Mouse (Mus musculus): ENCODE measurements around the gene Fstl4. TPM values are rescaled to one million over a fixed set of nuclear protein-coding genes. Genes with fewer than 3 reads are reported as not detected.

Gene Fstl4
- total and polyA plus RNA-seq, 2 experiments from 2014 or later: 7.4 to 8.1 TPM

GRCm38 (mm10) chr11:53032336-53032735, 267.9 kb downstream of the Fstl4 start:
- Histone ChIP-seq H3K27ac (ENCODE audit: low read depth, low read length) (no peak overlapping the region), H3K36me3 (ENCODE audit: insufficient read depth) (no peaks in the 10 kb centered on the region), H3K9ac (no peak overlapping the region), H3K4me3 (ENCODE audit: low read depth, low read length) (no peak overlapping the region), H3K9me3 (ENCODE audit: low read length) (no peaks in the 10 kb centered on the region), H3K27me3 (ENCODE audit: insufficient read depth, low read length) (no peaks in the 10 kb centered on the region), H3K4me2 (ENCODE audit: low read depth) (no peak overlapping the region), H3K4me1 (ENCODE audit: insufficient read depth) (no peaks in the 10 kb centered on the region)
- WGBS: 25% methylated on average over 4 of the region's 4 CpGs
- ATAC-seq (peak; percentile 64; the same call in 1 of the 2 replicates), DNase-seq (peak; percentile 85)
- TF ChIP-seq CTCF (IDR thresholded peaks at IDR 0.05; ENCODE audit: low read depth): peak; percentile 94

GRCm38 (mm10) chr11:53035414-53035813, 271.0 kb downstream of the Fstl4 start:
- Histone ChIP-seq H3K36me3 (ENCODE audit: insufficient read depth) (no peaks in the 10 kb centered on the region), H3K27me3 (ENCODE audit: insufficient read depth, low read length) (no peaks in the 10 kb centered on the region), H3K4me2 (ENCODE audit: low read depth) (no peak overlapping the region), H3K4me1 (ENCODE audit: insufficient read depth) (no peaks in the 10 kb centered on the region), H3K9ac (no peak overlapping the region), H3K27ac (ENCODE audit: low read depth, low read length) (no peak overlapping the region), H3K4me3 (ENCODE audit: low read depth, low read length) (no peak overlapping the region), H3K9me3 (ENCODE audit: low read length) (no peaks in the 10 kb centered on the region)
- WGBS: 65% methylated on average over 7 of the region's 7 CpGs
- ATAC-seq: no peak
- DNase-seq: peak; percentile 15
- no peak for TF ChIP-seq CTCF (IDR thresholded peaks at IDR 0.05; ENCODE audit: low read depth)

DNA sequence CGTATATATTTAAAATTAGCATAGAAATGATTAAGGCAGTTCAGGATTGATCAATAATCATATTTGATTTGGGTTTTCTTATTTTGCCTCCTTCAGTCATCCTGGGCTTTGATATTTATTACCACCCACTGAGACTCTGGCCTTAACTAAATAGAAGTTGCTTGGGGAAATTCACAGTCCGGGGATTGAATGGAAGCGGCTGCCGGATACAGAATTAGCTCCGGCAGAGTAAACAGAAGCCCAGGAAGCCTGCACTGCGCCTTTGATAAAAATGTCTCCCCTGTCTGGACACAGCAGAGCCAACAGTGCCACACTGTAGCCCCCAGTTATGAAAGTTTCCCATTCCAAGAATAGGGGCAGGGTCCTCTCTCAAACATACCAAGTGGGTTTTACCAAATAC, 282.4 kb downstream of the Fstl4 start:
- 19% methylated on average over 6 of the region's 6 CpGs for WGBS
- Histone ChIP-seq H3K9me3 (ENCODE audit: low read length) (no peaks in the 10 kb centered on the region), H3K27me3 (ENCODE audit: insufficient read depth, low read length) (no peaks in the 10 kb centered on the region), H3K4me3 (ENCODE audit: low read depth, low read length) (no peak overlapping the region), H3K27ac (ENCODE audit: low read depth, low read length) (no peak overlapping the region), H3K4me1 (ENCODE audit: insufficient read depth) (no peaks in the 10 kb centered on the region), H3K36me3 (ENCODE audit: insufficient read depth) (no peaks in the 10 kb centered on the region), H3K4me2 (ENCODE audit: low read depth) (no peak overlapping the region), H3K9ac (no peak overlapping the region)
- no peak for ATAC-seq
- no peak for DNase-seq
- no peak for TF ChIP-seq CTCF (IDR thresholded peaks at IDR 0.05; ENCODE audit: low read depth)

DNA sequence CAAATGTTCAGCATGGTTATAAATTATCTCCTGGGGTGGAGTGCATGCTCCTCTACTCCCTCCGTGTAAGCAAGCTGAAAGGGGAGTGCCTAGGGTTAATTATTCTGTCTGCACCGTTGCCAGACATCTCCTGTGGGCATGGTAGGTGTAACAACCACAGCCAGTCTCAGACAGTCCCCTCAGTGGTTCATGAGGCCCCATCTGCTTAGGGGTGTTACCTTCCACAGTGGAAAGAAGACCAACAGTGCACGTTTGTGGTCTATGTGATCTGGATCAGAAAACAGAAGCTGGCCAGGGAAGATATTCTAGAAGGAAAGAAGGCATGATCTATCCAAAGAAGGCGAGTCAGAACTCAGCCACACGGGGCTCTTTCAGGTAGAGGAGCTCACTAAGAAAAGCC, 289.7 kb downstream of the Fstl4 start:
- no peaks in the 10 kb centered on the region for H3K36me3 ChIP-seq (ENCODE audit: insufficient read depth)
- H3K27me3 ChIP-seq (ENCODE audit: insufficient read depth, low read length): no peaks in the 10 kb centered on the region
- TF ChIP-seq CTCF (IDR thresholded peaks at IDR 0.05; ENCODE audit: low read depth): no peak
- H3K27ac ChIP-seq (ENCODE audit: low read depth, low read length): no peak overlapping the region
- H3K4me3 ChIP-seq (ENCODE audit: low read depth, low read length): no peak overlapping the region
- H3K4me2 ChIP-seq (ENCODE audit: low read depth): no peak overlapping the region
- 65% methylated on average over 5 of the region's 5 CpGs for WGBS
- H3K9ac ChIP-seq: no peak overlapping the region
- ATAC-seq: no peak
- no peaks in the 10 kb centered on the region for H3K9me3 ChIP-seq (ENCODE audit: low read length)
- no peaks in the 10 kb centered on the region for H3K4me1 ChIP-seq (ENCODE audit: insufficient read depth)
- DNase-seq: no peak

- Histone ChIP-seq H3K9ac (no peak overlapping the region), H3K27ac (ENCODE audit: low read depth, low read length) (no peak overlapping the region), H3K36me3 (ENCODE audit: insufficient read depth) (no peaks in the 10 kb centered on the region), H3K9me3 (ENCODE audit: low read length) (no peaks in the 10 kb centered on the region), H3K4me3 (ENCODE audit: low read depth, low read length) (no peak overlapping the region), H3K4me1 (ENCODE audit: insufficient read depth) (no peaks in the 10 kb centered on the region), H3K27me3 (ENCODE audit: insufficient read depth, low read length) (no peaks in the 10 kb centered on the region), H3K4me2 (ENCODE audit: low read depth) (no peak overlapping the region)
- TF ChIP-seq CTCF (IDR thresholded peaks at IDR 0.05; ENCODE audit: low read depth): no peak
- DNase-seq (no peak), ATAC-seq (no peak)
- 82% methylated on average over 6 of the region's 6 CpGs for WGBS
Observed at GRCm38 (mm10) chr11:53055896-53056295, 291.5 kb downstream of the Fstl4 start.

DNA sequence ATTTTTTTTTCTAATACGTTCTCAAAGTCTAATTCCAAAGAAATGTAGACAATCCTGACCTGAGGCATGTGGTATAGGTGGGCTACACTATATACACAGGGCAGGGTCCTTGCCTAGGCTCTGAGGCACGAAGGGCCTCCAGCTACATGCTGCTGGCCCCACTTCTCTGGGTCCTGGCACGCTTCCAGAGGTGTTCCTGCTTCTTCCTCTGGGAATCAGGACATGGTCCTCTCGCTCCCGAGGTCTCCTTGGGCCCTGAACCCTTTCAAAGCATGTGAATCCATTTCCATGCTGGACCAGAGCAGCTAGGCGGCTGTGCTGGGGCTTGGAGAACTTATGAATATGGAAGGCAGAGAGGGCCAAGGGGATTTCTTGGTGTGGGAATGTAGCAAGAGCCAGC, 292.3 kb downstream of the Fstl4 start:
- Histone ChIP-seq H3K9me3 (ENCODE audit: low read length) (no peaks in the 10 kb centered on the region), H3K4me3 (ENCODE audit: low read depth, low read length) (no peak overlapping the region), H3K27me3 (ENCODE audit: insufficient read depth, low read length) (no peaks in the 10 kb centered on the region), H3K4me2 (ENCODE audit: low read depth) (no peak overlapping the region), H3K27ac (ENCODE audit: low read depth, low read length) (no peak overlapping the region), H3K9ac (no peak overlapping the region), H3K4me1 (ENCODE audit: insufficient read depth) (no peaks in the 10 kb centered on the region), H3K36me3 (ENCODE audit: insufficient read depth) (no peaks in the 10 kb centered on the region)
- 74% methylated on average over 6 of the region's 6 CpGs for WGBS
- ATAC-seq (no peak), DNase-seq (no peak)
- TF ChIP-seq CTCF (IDR thresholded peaks at IDR 0.05; ENCODE audit: low read depth): no peak

DNA sequence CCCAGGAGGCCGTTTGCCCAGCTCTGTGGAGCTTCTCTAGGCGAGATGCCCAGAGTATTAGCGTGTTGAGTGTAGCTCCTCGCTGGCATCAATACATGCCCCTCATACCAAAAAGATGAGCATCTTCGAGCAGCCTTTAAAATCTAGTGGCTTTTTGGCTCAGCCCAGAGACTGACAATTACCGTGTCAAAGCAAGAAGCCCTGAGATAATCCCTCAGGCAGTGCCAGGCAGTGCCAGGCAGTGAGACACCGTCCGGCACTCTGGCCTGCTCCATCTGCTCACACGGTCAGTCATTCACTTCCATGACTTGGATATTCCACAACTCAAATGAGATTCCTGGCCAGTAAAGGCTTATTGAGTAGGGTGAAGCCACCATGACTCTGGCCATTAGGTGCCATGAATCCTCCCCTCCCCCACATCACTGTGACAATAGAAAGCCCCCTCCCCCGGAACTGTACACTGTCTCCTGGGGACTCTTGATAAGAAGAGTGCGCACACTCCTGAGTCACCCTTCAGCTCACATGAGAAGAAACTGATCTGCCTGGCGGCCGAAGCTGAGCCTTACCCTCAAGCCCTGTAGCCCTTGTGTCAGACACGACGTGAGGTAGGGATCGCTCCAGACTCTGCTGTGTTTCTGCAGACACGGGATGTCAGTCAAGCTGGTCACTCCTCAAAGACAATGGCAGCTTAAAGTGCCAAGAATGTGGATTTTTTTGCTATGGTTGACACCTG, 293.6 kb downstream of the Fstl4 start:
- no peak for DNase-seq

More for the DNA sequence above, 293.6 kb downstream of the Fstl4 start:
- H3K9me3 ChIP-seq (ENCODE audit: low read length): no peaks in the 10 kb centered on the region
- H3K36me3 ChIP-seq (ENCODE audit: insufficient read depth): no peaks in the 10 kb centered on the region
- no peak for TF ChIP-seq CTCF (IDR thresholded peaks at IDR 0.05; ENCODE audit: low read depth)
- H3K4me1 ChIP-seq (ENCODE audit: insufficient read depth): no peaks in the 10 kb centered on the region
- ATAC-seq: no peak
- 63% methylated on average over 17 of the region's 17 CpGs for WGBS
- H3K27ac ChIP-seq (ENCODE audit: low read depth, low read length): no peak overlapping the region
- no peak overlapping the region for H3K9ac ChIP-seq
- no peaks in the 10 kb centered on the region for H3K27me3 ChIP-seq (ENCODE audit: insufficient read depth, low read length)
- H3K4me3 ChIP-seq (ENCODE audit: low read depth, low read length): no peak overlapping the region
- H3K4me2 ChIP-seq (ENCODE audit: low read depth): no peak overlapping the region
